22 mouse cellular contexts compared by ENCODE assay signal in the genomic region with DNA sequence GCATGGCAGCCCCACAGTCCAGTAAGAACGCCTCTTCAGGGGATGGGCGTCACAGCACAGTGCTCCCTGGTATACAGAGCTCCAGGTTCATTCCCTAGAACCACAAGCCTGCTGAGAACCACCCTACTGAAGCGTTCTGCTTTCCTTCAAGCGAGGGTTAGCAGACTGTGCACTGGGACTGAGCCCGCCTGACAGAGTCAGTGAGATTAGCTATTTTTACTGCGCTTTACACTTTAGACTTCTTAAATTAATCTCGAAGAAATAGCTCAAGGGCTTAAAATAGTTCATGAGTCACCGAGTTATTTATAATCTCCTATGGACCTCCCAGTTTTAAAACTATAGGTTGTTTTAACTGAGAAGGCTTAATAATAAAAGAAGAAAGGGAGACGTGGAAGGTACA. TPM values are rescaled to one million over a fixed set of nuclear protein-coding genes. Genes with fewer than 3 reads are reported as not detected.
DNase-seq lines count a peak whose midpoint lies in the region; ATAC-seq and TF ChIP-seq lines count a peak whose summit lies in the region.
"Had no signal": no experiment of that assay in that cellular context is flagged by ENCODE, and none has a peak within 500 bp of the region (broad histone marks: within the 10 kb centered on the region; RNA-seq: fewer than 3 reads in every experiment).

No protein-coding gene starts in this region.

- no peak overlapping the region for H3K4me3 ChIP-seq in heart, embryonic 15.5 days
- no peak overlapping the region for H3K4me3 ChIP-seq in olfactory bulb, adult 2 months (ENCODE audit: insufficient read depth, low read depth, low read length)
- H3K4me3 ChIP-seq: embryonic facial prominence, embryonic 13.5 days; lung, embryonic 15.5 days had no signal

- ATAC-seq in frontal cortex, adult (ENCODE audit: low TSS enrichment) = peak; percentile 73
- ATAC-seq in heart, embryonic 15.5 days (replicated peaks; ENCODE audit: insufficient number of reproducible peaks, insufficient read depth, low FRiP score, low read depth) = peak; percentile 92
- ATAC-seq in megakaryocyte, adult 5-6 weeks (ENCODE audit: poor library complexity, severe bottlenecking) = no peak
- ATAC-seq: inflammation-experienced regulatory T-cells, adult 6 months; midbrain, embryonic 16.5 days; Patski had no signal

- no peak for TF ChIP-seq POLR2A in olfactory bulb, adult 2 months (IDR thresholded peaks at IDR 0.05; ENCODE audit: insufficient read depth, low read depth, low read length)

- 36% methylated on average over 9 of the region's 9 CpGs for WGBS in heart, embryonic 15.5 days
- WGBS in olfactory bulb, adult 2 months = 42% methylated on average over 9 of the region's 9 CpGs

- H3K9ac ChIP-seq in heart, embryonic 15.5 days = peak overlapping the region; percentile 37; the same call in 1 of the 2 replicates
- H3K9ac ChIP-seq: embryonic facial prominence, embryonic 13.5 days; lung, embryonic 15.5 days had no signal

- no peak for DNase-seq in frontal cortex, postnatal 10 days (ENCODE audit: low spot score in 2 of 2)
- DNase-seq in brain, adult 2 months (ENCODE audit: low read depth, low spot score) = peak; percentile 56
- no peak for DNase-seq in Muller cell, postnatal 12 days (ENCODE audit: inconsistent ontology term)
- DNase-seq in yolk sac, embryonic 10.5 days (ENCODE audit: low spot score) = no peak
- DNase-seq: cerebellum, adult 2 months; kidney, postnatal 14 days; layer of hippocampus, adult 9-11 months; right cerebral cortex, postnatal 25 days; thymus, adult 2 months had no signal

- no peak for TF ChIP-seq CTCF in olfactory bulb, adult 2 months (IDR thresholded peaks at IDR 0.05; ENCODE audit: insufficient read depth, low read depth, low read length)

- H3K4me1 ChIP-seq in heart, embryonic 15.5 days (replicated peaks) = peaks cover 11% of the 10 kb centered on the region
- peaks cover 3% of the 10 kb centered on the region for H3K4me1 ChIP-seq in olfactory bulb, adult 2 months (ENCODE audit: control insufficient read depth, insufficient read depth, low read length)
- H3K4me1 ChIP-seq: embryonic facial prominence, embryonic 13.5 days; lung, embryonic 15.5 days had no signal

- H3K9me3 ChIP-seq in heart, embryonic 15.5 days (replicated peaks) = no peaks in the 10 kb centered on the region
- H3K9me3 ChIP-seq: embryonic facial prominence, embryonic 13.5 days; lung, embryonic 15.5 days had no signal

- H3K36me3 ChIP-seq in heart, embryonic 15.5 days = peaks cover 77% of the 10 kb centered on the region

- peak overlapping the region; percentile 97 for H3K27ac ChIP-seq in heart, embryonic 15.5 days
- peak overlapping the region; percentile 91 for H3K27ac ChIP-seq in olfactory bulb, adult 2 months (ENCODE audit: insufficient read depth, low read depth, low read length)
- H3K27ac ChIP-seq: embryonic facial prominence, embryonic 13.5 days; lung, embryonic 15.5 days had no signal

- H3K4me2 ChIP-seq in heart, embryonic 15.5 days = peak overlapping the region; percentile 28; the same call in 1 of the 2 replicates
- H3K4me2 ChIP-seq: embryonic facial prominence, embryonic 13.5 days; lung, embryonic 15.5 days had no signal

- H3K27me3 ChIP-seq in heart, embryonic 15.5 days = no peaks in the 10 kb centered on the region
- H3K27me3 ChIP-seq: embryonic facial prominence, embryonic 13.5 days; lung, embryonic 15.5 days; Patski had no signal

RNA-seq across cellular contexts. Expression of gene Acadm, which starts 8.6 kb away (rescaled TPM):
- polyA plus RNA-seq in heart, embryonic 15.5 days (2015; fragmentation: Nextera tagmentation; extraction: Ambion mirVana) = 236 and 304 TPM in 2 replicates
- 570 TPM in 1 of 2 replicates, not detected in the other for polyA plus RNA-seq in olfactory bulb, adult 2 months (2012; ENCODE audit: insufficient read depth, insufficient read length, low replicate concordance, missing spikeins)
- total RNA-seq in megakaryocyte, adult 5-6 weeks (2015) = 47.8 and 56.5 TPM in 2 replicates
- 166 and 238 TPM in 2 replicates for total RNA-seq in megakaryocyte, adult 5-6 weeks (2017)

RNA-seq across cellular contexts. Expression of gene Rabggtb, which starts 23.1 kb away (rescaled TPM):
- polyA plus RNA-seq in heart, embryonic 15.5 days (2015; fragmentation: Nextera tagmentation; extraction: Ambion mirVana) = 47.5 and 53.4 TPM in 2 replicates
- not detected in 2 replicates for polyA plus RNA-seq in olfactory bulb, adult 2 months (2012; ENCODE audit: insufficient read depth, insufficient read length, low replicate concordance, missing spikeins)
- total RNA-seq in megakaryocyte, adult 5-6 weeks (2015) = 46.1 and 63.0 TPM in 2 replicates
- total RNA-seq in megakaryocyte, adult 5-6 weeks (2017) = 54.2 and 60.8 TPM in 2 replicates

RNA-seq across cellular contexts. Expression of gene Msh4, which starts 29.9 kb away (rescaled TPM):
- polyA plus RNA-seq in heart, embryonic 15.5 days (2015; fragmentation: Nextera tagmentation; extraction: Ambion mirVana) = 0.09 and 0.14 TPM in 2 replicates
- not detected in 2 replicates for polyA plus RNA-seq in olfactory bulb, adult 2 months (2012; ENCODE audit: insufficient read depth, insufficient read length, low replicate concordance, missing spikeins)
- 0.33 TPM in 1 of 2 replicates, not detected in the other for total RNA-seq in megakaryocyte, adult 5-6 weeks (2015)
- 0.04 and 0.08 TPM in 2 replicates for total RNA-seq in megakaryocyte, adult 5-6 weeks (2017)
- polyA plus RNA-seq: liver, adult 2 months had no signal

RNA-seq across cellular contexts. Expression of gene Slc44a5, which starts 37.4 kb away (rescaled TPM):
- polyA plus RNA-seq in heart, embryonic 15.5 days (2015; fragmentation: Nextera tagmentation; extraction: Ambion mirVana) = 0.52 and 0.62 TPM in 2 replicates
- not detected in 2 replicates for polyA plus RNA-seq in olfactory bulb, adult 2 months (2012; ENCODE audit: insufficient read depth, insufficient read length, low replicate concordance, missing spikeins)
- not detected in 2 replicates for total RNA-seq in megakaryocyte, adult 5-6 weeks (2015)
- not detected in 2 replicates for total RNA-seq in megakaryocyte, adult 5-6 weeks (2017)
- total RNA-seq: common myeloid progenitor, adult 5-6 weeks; hematopoietic stem cell, adult 5-6 weeks; liver, adult 2 months; megakaryocyte progenitor cell, adult 5-6 weeks had no signal
- polyA plus RNA-seq: inflammation-experienced regulatory T-cells, adult 6 months; liver, adult 2 months had no signal

Comparison
In these comparisons a context has a peak if more than half of its experiments do, and no peak if none do; other contexts are left out.
1. RNA of gene Rabggtb, which starts 23.1 kb away (polyA plus RNA-seq): 47.5 to 53.4 TPM in heart, embryonic 15.5 days; not detected in olfactory bulb, adult 2 months; every median in the first group is over 10 times any median in the second.